Mouse (Mus musculus) heart, embryonic 11.5 days (tissue): Measurements from ENCODE around the gene Il1rl1. TPM values are rescaled to one million over a fixed set of nuclear protein-coding genes. Genes with fewer than 3 reads are reported as not detected.

Experiments
- ATAC-seq: fragments of 200-750 bp; cut with Nextera tagmentation; replicated peaks from 2 replicates; pipeline ENCODE4 v1.8.0; 2017; ENCODE audit warnings: moderate library complexity; ENCODE audit not compliant: insufficient number of reproducible peaks, low FRiP score, low TSS enrichment
- H3K27ac ChIP-seq: fragments of 300-500 bp; sonication (generic); 2 replicates; pipeline ENCODE4 v1.5.1; 2014; ENCODE audit warnings: mild to moderate bottlenecking, low read depth, low read length
- H3K27me3 ChIP-seq: fragments of 300-500 bp; sonication (generic); 2 replicates; pipeline ENCODE4 v1.6.1; 2014; ENCODE audit warnings: mild to moderate bottlenecking, low read length, mixed read lengths; ENCODE audit not compliant: control insufficient read depth, insufficient read depth
- H3K36me3 ChIP-seq: fragments of 300-500 bp; sonication (generic); 2 replicates; pipeline ENCODE4 v1.6.1; 2014; ENCODE audit warnings: mild to moderate bottlenecking, low read length, moderate library complexity, mixed read lengths; ENCODE audit not compliant: control insufficient read depth, insufficient read depth
- H3K4me1 ChIP-seq: fragments of 300-500 bp; sonication (generic); 2 replicates; pipeline ENCODE4 v1.6.1; 2014; ENCODE audit warnings: low read length; ENCODE audit not compliant: control insufficient read depth, insufficient read depth
- H3K4me2 ChIP-seq: fragments of 300-500 bp; sonication (generic); 2 replicates; pipeline ENCODE4 v1.6.1; 2014; ENCODE audit warnings: mild to moderate bottlenecking, moderate library complexity
- H3K4me3 ChIP-seq: fragments of 300-500 bp; sonication (generic); 2 replicates; pipeline ENCODE4 v1.5.1; 2014; ENCODE audit warnings: low read depth, low read length
- H3K9ac ChIP-seq: fragments of 300-500 bp; sonication (generic); 2 replicates; pipeline ENCODE4 v1.6.1; 2014; ENCODE audit warnings: mild to moderate bottlenecking, low read depth, low read length, moderate library complexity
- H3K9me3 ChIP-seq: fragments of 300-500 bp; sonication (generic); replicated peaks from 2 replicates; pipeline ENCODE4 v1.6.1; 2016; ENCODE audit warnings: low read length; ENCODE audit not compliant: control insufficient read depth
- WGBS: fragments of 180-500 bp; shearing (Covaris S2); extraction: QIAGEN DNeasy Blood & Tissue Kit; methylation state at CpG from one replicate; pipeline ENCODE4 v1.1.7; 2014; ENCODE audit not compliant: insufficient replicate concordance; 5-methylcytosine and 5-hydroxymethylcytosine counted together
- polyA plus RNA-seq: library from polyadenylated mRNA; unstranded; fragments of >200 nt; fragmentation: Nextera tagmentation; extraction: Ambion mirVana; gene quantifications from 2 replicates; pipeline ENCODE4 v1.2.1, GENCODE M21; 2014

The Il1rl1 gene
- polyA plus RNA-seq, 1 experiment from 2014 or later, result 0.17 TPM

DNA sequence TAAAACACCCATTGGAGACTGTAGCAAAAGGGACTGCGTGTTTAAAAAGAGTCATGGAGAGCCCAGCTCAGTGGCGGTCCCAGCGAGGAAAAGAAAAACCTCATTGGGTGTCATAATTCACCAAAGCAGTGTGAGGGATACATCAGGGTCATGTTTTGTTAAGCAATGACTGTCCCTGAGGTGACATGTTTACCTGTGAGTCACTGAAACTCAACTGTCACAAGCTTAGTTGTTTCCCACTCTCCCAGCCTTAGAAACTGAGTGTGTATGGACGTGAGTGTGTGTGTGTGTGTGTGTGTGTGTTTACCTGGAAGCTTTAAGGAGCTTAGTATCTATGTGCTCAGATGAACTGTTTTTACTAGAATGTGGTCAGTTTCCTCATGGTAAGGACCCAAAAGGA, 37.9 kb downstream of the Il1rl1 start:
- WGBS, result 85% methylated on average over 4 of the region's 4 CpGs
- Histone ChIP-seq H3K36me3 (no peaks in the 10 kb centered on the region), H3K4me1 (no peaks in the 10 kb centered on the region), H3K9me3 (no peaks in the 10 kb centered on the region), H3K27me3 (no peaks in the 10 kb centered on the region), H3K9ac (no peak overlapping the region), H3K4me2 (no peak overlapping the region), H3K4me3 (no peak overlapping the region), H3K27ac (no peak overlapping the region)
- no peak for ATAC-seq

GRCm38 (mm10) chr1:40468805-40469204, 39.4 kb downstream of the Il1rl1 start:
- ATAC-seq, result no peak
- Histone ChIP-seq H3K36me3 (no peaks in the 10 kb centered on the region), H3K4me1 (no peaks in the 10 kb centered on the region), H3K27ac (no peak overlapping the region), H3K4me2 (no peak overlapping the region), H3K9me3 (no peaks in the 10 kb centered on the region), H3K9ac (no peak overlapping the region), H3K4me3 (no peak overlapping the region), H3K27me3 (no peaks in the 10 kb centered on the region)
- 61% methylated on average over 2 of the region's 2 CpGs for WGBS

GRCm38 (mm10) chr1:40469900-40470299, 40.5 kb downstream of the Il1rl1 start:
- no peak overlapping the region for H3K4me2 ChIP-seq
- no peak overlapping the region for H3K4me3 ChIP-seq
- no peak for ATAC-seq
- H3K9ac ChIP-seq, result no peak overlapping the region
- no peaks in the 10 kb centered on the region for H3K9me3 ChIP-seq
- 82% methylated on average over 12 of the region's 12 CpGs for WGBS
- no peaks in the 10 kb centered on the region for H3K4me1 ChIP-seq
- no peak overlapping the region for H3K27ac ChIP-seq
- H3K27me3 ChIP-seq, result no peaks in the 10 kb centered on the region
- H3K36me3 ChIP-seq, result no peaks in the 10 kb centered on the region

GRCm38 (mm10) chr1:40472401-40472800, 43.0 kb downstream of the Il1rl1 start:
- 81% methylated on average over 1 of the region's 1 CpGs for WGBS
- Histone ChIP-seq H3K9ac (no peak overlapping the region), H3K27me3 (no peaks in the 10 kb centered on the region), H3K4me1 (no peaks in the 10 kb centered on the region), H3K9me3 (no peaks in the 10 kb centered on the region), H3K27ac (no peak overlapping the region), H3K4me3 (no peak overlapping the region), H3K4me2 (no peak overlapping the region), H3K36me3 (no peaks in the 10 kb centered on the region)
- no peak for ATAC-seq

- Histone ChIP-seq H3K4me3 (no peak overlapping the region), H3K9ac (no peak overlapping the region), H3K36me3 (no peaks in the 10 kb centered on the region), H3K27me3 (no peaks in the 10 kb centered on the region), H3K9me3 (no peaks in the 10 kb centered on the region), H3K4me2 (no peak overlapping the region), H3K27ac (no peak overlapping the region), H3K4me1 (no peaks in the 10 kb centered on the region)
- 82% methylated on average over 4 of the region's 4 CpGs for WGBS
- no peak for ATAC-seq
These were observed 44.3 kb downstream of the Il1rl1 start for GRCm38 (mm10) chr1:40473640-40474039.

DNA sequence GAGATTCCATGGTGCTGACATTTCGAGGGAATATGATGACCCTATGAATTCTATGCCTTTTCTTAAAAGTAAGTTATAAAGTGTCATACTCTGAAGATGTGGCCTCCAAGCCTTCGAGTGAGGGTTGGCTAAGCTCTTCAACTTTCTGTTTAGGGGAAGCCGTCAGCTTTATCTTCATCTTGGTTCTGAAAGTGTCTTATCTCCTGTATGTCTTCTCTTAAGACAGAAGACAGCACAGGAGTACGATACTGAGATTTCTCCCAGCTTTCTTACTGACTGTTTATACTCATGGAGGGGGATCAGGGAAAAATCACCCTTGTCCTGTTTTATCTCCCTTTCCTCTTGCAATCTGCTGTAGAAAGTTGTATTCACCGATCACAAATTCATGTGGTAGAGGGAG, 45.0 kb downstream of the Il1rl1 start:
- H3K36me3 ChIP-seq, result no peaks in the 10 kb centered on the region
- H3K9me3 ChIP-seq, result no peaks in the 10 kb centered on the region
- H3K27me3 ChIP-seq, result no peaks in the 10 kb centered on the region
- no peak overlapping the region for H3K4me2 ChIP-seq
- ATAC-seq, result no peak
- no peak overlapping the region for H3K27ac ChIP-seq
- WGBS, result 57% methylated on average over 5 of the region's 5 CpGs
- H3K4me3 ChIP-seq, result no peak overlapping the region
- H3K4me1 ChIP-seq, result no peaks in the 10 kb centered on the region
- H3K9ac ChIP-seq, result no peak overlapping the region

DNA sequence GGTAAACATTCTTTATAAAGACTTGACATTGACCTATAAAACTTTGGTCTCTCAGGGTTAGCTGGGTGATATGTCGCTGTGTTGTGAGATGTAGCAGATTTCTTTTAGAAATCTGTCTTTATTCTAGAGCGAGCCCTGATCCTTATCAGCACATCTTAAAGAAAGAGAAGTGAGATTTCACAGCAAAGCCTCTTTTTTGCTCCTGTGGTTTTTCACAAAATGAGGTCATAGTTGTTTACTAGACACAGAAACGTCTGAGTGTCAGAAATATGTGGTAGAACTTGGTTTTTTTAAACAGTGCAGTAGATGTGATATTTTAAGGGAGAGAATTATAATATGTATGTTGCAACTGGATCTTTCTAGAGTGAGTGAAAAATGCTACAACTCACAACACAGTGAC, 46.3 kb downstream of the Il1rl1 start:
- no peaks in the 10 kb centered on the region for H3K27me3 ChIP-seq
- no peaks in the 10 kb centered on the region for H3K9me3 ChIP-seq
- no peaks in the 10 kb centered on the region for H3K36me3 ChIP-seq
- H3K4me2 ChIP-seq, result no peak overlapping the region
- H3K9ac ChIP-seq, result no peak overlapping the region
- H3K27ac ChIP-seq, result no peak overlapping the region
- ATAC-seq, result no peak
- H3K4me1 ChIP-seq, result no peaks in the 10 kb centered on the region
- H3K4me3 ChIP-seq, result no peak overlapping the region
- 56% methylated on average over 3 of the region's 3 CpGs for WGBS

GRCm38 (mm10) chr1:40476756-40477155, 47.4 kb downstream of the Il1rl1 start:
- no peak for ATAC-seq
- Histone ChIP-seq H3K27me3 (no peaks in the 10 kb centered on the region), H3K4me2 (no peak overlapping the region), H3K27ac (no peak overlapping the region), H3K4me1 (no peaks in the 10 kb centered on the region), H3K9me3 (no peaks in the 10 kb centered on the region), H3K36me3 (no peaks in the 10 kb centered on the region), H3K9ac (no peak overlapping the region), H3K4me3 (no peak overlapping the region)
- 65% methylated on average over 4 of the region's 4 CpGs for WGBS

- Histone ChIP-seq H3K4me1 (no peaks in the 10 kb centered on the region), H3K4me2 (no peak overlapping the region), H3K9me3 (no peaks in the 10 kb centered on the region), H3K36me3 (no peaks in the 10 kb centered on the region), H3K4me3 (no peak overlapping the region), H3K27ac (no peak overlapping the region), H3K9ac (no peak overlapping the region), H3K27me3 (no peaks in the 10 kb centered on the region)
- no peak for ATAC-seq
- 65% methylated on average over 6 of the region's 6 CpGs for WGBS
These were observed 50.1 kb downstream of the Il1rl1 start for GRCm38 (mm10) chr1:40479505-40479923.
